Mouse (Mus musculus) adrenal gland, postnatal 25 days (tissue): Measurements from ENCODE around the gene Morn3. TPM values are rescaled to one million over a fixed set of nuclear protein-coding genes. Genes with fewer than 3 reads are reported as not detected.
"Not testable (repeated sequence)": the region's sequence is repeated elsewhere in the genome, so short reads cannot be mapped to it uniquely, and the experiment has no call there.

Source experiments
- DNase-seq: peaks from one replicate; pipeline ENCODE4 v3.0.0; 2021; ENCODE audit warnings: mixed read lengths
- long read RNA-seq: library from polyadenylated mRNA; stranded (forward); transcript quantifications from one replicate; pipeline ENCODE4 v2.0.0, GENCODE M21; 2021
- total RNA-seq: library from RNA; stranded (reverse); gene quantifications from 2 replicates; pipeline ENCODE4 v1.2.3, GENCODE M21; 2021

Gene Morn3
- total RNA-seq: not detected in 2 replicates
- long read RNA-seq, partial matches to known transcripts: 1 of 1 reads
- long read RNA-seq, other reads (novel, unspliced or antisense): 0 of 1 reads

DNA sequence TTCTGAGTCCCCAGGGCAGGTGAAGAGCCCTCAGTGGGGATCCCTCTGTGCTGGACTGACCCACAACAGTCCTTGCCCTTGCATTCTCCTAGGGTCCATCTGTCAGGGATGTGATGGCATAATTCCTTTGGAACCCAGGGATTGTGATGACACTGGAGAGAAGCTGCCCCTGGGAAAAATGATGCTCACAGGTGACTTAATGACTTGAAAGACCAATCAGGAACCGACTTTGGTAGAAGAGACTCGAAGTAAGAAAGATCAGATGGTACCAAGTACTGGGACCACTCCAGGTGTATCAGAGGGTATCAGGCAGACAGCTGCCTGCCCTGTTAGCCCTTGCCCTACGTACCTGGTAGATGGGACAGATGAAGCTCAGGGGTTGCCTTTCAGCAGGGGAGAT is at the start of gene Morn3:
Morn3 (minus strand) TSS at position 101 of the 400 bp plus-strand sequence.
- DNase-seq: no peak

DNA sequence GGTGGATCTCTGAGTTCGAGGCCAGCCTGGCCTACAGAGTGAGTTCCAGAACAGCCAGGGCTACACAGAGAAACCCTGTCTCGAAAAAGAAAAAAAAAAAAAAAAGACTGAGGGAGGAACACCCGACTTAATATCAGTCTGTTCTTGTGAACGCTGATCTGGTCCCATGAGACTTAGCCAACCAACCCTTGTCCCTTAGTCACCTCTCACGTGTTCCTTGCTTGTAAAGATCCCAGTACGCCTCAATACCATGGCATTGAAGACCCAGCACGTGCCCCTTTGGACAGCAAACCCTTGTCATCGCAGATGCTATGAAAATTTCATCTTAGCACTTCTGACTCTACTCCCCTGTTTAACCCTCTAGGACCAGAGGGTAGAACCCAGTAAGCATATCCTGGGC is 49.5 kb upstream of the Morn3 start:
- DNase-seq: no peak

DNA sequence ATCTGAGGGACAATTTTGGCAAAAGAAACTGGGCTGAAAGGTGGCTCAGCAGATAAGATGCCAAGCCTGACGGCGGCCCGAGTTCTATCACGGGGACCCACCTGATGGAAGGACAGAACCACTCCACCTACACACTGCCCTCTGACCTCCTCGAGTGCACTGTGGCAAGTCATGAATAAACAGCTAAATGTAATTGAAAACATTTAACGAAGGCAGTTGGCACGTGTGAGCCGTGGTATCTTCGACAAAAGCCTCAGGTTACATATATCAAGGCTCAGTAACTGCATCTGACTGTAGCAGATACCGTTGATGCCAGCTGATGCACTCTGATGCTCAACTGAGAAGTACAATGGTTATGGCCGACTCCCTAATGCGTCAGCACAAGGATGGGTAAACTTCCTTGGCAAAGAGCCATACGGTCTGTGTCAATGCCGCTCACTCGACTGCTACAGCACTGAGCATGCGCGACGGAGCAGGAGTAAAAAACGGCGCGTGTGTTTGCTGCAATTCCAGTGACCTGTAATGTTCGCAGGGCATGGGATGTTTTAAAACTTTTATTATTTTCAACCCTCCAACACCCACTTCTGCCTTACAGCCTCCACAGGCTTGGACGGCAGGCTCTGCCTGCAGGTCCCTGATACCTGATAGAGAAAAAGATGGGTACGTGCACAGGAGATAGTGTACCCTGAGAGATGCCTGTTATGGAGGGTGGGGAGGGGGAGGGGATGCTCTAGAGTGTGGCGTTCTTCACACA is 47.6 kb upstream of the Morn3 start:
- no peak for DNase-seq

DNA sequence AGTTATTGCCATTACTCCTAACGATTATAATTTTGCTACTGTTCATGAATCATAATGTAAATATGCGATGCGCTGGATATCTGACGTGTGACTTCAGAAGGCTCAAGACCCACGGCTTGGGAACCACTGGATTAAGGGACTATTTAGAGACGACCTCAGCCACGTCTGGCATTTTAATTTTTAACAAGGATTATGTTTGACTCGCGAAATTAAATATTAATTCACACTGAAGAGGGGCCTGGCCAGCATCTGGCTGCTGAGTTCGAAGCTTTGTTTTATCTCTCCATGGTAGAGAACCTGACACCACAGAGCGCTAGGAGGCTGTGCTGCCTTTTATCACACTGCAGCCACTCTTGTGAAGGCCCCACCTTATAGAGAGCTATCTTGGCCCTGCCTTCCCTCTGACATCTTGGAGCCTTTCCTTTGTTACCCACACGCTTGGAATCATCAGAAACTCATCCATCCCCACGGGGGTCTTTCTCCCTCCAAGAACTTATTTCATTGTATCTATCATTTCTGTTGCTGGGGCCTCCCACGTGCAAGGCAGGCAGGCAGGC is 46.3 kb upstream of the Morn3 start:
- no peak for DNase-seq

- no peak for DNase-seq
These were observed 43.9 kb upstream of the Morn3 start for GRCm38 (mm10) chr5:123090560-123091306.

GRCm38 (mm10) chr5:123088784-123089183 is 42.0 kb upstream of the Morn3 start:
- no peak for DNase-seq

DNA sequence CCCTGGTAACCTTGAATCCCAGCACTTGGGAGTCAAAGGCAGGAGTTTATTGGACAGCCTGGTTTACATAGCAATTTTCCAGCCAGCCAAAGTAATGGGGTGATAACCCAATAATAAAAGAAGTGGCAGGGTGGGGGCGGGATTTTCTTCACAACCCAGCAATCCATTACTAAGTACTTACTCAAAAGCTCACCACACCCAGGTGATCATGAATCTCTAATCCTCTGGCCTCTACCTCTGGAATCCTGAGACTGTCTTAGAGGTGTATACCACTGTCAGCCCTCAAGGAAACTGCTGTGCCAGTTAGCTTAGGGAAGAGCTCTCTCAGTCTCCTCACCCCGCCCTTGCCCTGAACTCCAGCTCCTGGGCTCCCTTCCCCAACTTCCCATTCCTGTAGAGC is 39.7 kb upstream of the Morn3 start:
- DNase-seq: no peak

DNA sequence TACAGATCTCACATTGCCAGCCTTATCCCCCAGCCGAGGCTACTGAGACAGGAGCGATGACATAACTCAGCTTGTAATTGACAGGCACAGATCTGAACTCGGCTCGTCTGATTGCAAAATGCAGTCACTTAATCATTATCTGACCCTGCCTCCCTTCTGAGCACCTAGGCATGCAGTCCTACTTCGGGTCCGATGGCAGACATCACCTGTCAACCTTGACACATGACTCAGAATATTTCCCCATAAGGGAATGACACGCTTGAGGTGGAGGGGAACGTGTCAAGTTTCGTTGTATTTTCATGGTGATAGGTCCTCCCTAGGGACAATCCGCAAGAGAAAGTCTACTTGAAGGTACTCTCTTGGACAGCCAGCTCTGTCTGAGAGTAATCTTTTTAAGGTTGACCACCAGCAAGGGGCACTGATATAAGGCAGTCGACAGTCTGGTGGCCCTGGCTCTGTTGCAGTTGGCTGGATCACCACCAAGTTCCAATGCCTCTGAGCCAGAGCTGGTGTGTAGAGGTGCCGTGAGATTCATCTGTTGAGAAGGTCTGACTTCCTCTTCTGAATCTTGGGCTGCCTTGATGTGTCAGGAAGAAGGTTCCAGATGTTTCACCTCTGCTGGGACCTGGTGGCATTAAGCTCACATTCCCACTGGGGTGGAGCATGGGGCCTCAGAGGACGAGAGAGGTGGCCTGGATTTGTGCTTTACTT is 36.7 kb upstream of the Morn3 start:
- no peak for DNase-seq

- DNase-seq: no peak
These were observed 33.7 kb upstream of the Morn3 start for GRCm38 (mm10) chr5:123080510-123080909.

- no peak for DNase-seq
These were observed 33.2 kb upstream of the Morn3 start for GRCm38 (mm10) chr5:123080041-123080440.

DNA sequence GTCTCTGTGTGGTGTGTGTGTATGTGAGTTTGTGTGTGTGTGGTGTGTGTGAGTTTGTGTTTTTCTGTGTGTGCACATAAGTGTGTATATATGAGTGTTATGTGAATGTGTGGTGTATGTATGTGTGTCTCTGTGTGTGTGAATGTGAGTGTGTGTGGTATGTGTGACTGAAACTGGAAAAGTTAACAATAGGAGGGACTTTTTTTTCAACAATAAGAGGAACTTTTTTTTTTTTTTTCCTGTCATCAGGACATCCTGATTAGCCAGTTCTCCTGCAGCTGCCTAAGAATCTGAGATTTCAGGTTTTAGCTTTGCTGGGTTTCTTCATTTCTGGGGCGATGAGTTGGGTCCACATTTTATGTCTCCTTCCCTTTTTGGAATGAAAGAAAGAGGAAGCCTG is 32.8 kb upstream of the Morn3 start:
- DNase-seq: no peak

DNA sequence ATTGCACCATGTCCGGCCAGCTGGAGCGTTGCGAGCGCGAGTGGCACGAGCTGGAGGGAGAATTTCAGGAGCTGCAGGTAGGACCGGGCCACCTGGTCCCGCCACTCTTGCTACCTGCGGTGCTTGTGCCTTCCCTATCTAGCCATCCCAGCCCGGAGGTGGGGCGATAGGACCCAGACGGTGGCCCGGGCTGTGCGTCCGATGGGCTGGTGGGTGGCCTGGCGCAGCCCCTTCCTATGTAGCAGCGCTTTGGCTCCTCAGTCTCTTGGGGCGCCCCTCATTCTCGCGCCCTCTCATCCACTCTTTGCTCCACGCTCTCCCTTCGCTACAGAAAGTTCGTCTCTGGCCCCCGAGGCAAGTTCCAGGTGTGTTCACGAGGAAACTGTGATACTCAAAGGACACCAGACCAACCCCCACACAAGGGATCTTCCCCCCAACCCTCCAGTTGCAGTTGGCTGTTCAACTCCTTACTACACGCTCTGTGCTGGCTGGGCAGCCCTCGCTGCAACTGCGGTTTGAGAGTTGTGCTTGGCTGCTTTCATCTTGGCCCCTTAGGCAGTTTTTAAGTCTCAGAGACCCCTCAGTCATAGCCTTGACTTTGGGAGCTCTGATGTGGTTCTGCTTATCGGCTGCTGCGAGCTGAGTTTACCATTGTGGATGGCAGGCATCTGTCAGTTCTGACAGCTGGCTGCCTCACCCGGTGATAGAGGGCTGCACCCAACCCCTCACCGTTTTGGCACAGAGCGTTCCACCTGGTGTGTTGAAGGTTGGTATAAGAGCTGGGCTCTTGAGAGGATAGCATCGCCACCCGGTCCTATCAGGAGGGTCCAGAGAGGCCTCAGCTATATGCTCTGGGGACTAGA is 29.8 kb upstream of the Morn3 start:
- no peak for DNase-seq

DNA sequence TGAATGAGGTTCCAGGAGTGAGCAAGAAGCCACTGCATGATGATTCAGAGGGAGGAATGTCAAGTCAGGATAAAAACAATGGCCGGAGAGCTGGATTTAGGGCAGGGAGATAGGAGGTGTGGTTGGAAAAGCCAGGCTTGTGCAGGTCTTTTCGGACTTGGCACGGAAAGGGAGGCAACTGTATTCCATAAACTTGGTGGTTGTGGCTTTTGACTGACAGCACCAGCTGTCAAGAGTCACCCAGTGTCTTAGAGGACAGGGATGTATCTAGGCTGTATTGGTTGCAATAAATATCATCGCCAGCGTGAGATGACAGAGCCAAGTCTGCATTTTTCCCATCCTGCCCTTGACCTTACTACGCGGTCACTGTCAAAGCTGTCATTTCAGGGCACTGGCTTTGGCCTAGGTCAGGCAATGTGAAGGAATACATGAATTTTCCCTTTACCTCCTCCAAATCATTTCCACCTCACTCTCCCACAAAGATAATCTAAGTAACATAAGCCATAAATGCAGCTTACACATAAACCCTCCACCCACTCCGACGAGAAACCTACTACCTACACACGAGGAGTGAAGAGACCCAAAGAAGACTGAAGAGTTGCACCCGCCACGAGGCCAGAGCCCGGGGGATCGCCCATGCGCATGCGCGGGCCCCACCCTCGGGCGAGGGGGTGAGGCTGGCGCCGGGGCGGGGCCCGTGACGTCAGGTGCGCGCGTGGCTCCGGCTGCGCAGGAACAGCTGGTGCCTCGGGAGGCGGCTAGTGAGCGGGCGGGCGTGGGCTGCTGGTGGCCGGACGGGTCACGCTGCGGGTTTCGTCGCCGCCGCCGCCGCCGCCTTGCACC is 29.0 kb upstream of the Morn3 start:
- peak; percentile 99 for DNase-seq

DNA sequence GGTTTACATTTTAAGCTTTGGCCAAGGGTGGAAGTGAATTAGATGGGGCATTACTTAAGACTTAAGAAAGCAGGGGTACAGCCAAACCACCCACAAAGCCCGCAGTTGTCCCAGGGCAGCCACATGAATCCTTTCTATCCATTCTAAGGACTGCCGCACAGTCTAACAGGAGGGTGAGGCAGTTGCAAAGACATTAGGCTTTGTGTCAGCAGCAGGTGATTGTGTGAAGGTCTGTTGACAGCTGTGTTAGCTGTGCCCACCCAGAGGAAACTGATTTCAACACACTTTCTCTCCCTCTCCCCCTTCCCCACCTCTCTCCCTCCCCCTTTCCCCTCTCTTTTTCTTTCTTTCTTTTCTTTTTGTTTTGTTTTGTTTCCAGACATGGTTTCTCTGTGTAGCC is 21.9 kb upstream of the Morn3 start:
- DNase-seq: no peak

GRCm38 (mm10) chr5:123068115-123068514 is 21.3 kb upstream of the Morn3 start, which contains the start of gene Tmem120b:
Gene Tmem120b, plus strand, starts transcription at chr5:123068415.
- DNase-seq: no peak

GRCm38 (mm10) chr5:123067395-123067995 is 20.7 kb upstream of the Morn3 start:
- no peak for DNase-seq

- DNase-seq: peak; percentile 37
These were observed 17.4 kb upstream of the Morn3 start for GRCm38 (mm10) chr5:123064207-123064606.

- DNase-seq: no peak
These were observed 16.3 kb upstream of the Morn3 start for GRCm38 (mm10) chr5:123063141-123063540.

DNA sequence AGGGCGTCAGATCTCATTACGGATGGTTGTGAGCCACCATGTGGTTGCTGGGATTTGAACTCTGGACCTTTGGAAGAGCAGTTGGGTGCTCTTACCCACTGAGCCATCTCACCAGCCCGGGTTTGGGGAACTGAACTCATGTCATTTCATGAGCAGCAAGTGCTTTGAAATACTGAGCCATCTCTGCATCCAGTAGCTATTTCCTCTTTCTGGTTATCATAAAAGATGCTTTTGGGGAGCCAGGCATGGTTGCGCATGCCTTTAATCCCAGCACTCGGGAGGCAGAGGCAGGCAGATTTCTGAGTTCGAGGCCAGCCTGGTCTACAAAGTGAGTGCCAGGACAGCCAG is 14.6 kb upstream of the Morn3 start:
- DNase-seq: not testable (repeated sequence)

DNA sequence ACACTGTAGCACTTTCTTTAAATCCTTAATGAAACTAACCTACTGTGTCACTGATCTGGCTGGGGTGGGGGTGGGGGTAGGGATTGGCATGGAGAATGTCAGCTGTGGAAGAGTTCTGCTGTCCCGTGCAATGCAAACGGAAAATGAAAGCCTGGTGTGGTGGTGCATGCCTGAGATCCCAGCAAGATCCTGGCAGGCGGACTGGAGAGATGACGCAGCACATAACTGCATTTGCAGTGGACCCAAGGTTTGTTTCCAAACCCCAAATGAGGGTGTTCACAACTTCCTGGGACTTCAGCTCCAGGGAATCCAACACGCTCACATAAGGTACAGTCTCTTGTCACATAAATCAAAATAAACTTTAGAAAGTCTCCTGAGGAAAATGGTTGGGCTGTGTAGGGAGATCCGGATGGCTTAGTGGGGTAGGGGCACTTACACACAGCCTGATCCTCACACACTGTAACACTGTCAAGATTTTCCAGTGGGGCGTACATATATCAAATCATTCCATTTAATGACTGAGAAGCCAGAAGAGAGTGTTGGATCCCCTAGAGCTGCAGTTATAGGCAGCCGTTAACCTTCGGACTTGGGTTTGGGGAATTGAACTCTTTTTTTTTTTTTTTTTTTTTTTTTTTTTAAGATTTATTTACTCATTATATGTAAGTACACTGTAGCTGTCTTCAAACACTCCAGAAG is 14.0 kb upstream of the Morn3 start:
- no peak for DNase-seq
